Mouse (Mus musculus) cortical plate, adult 2 months (tissue): ENCODE results near the gene Mucl1.
"Not testable (repeated sequence)": the region's sequence is repeated elsewhere in the genome, so short reads cannot be mapped to it uniquely, and the experiment has no call there.

ENCODE experiments used
- CTCF ChIP-seq: fragments of 200-500 bp; IDR thresholded peaks from 2 replicates; pipeline ENCODE4 v1.5.1; 2011; ENCODE audit warnings: mild to moderate bottlenecking, control low read depth, low read length; ENCODE audit not compliant: insufficient read depth; ENCODE audit errors: extremely low read depth
- POLR2A ChIP-seq: fragments of 200-500 bp; IDR thresholded peaks from 2 replicates; pipeline ENCODE4 v1.6.1; 2011; ENCODE audit warnings: mild to moderate bottlenecking, low read length, control low read depth; ENCODE audit not compliant: insufficient read depth; ENCODE audit errors: extremely low read depth

- peak; percentile 60 for TF ChIP-seq CTCF
- TF ChIP-seq POLR2A: not testable (repeated sequence)
Measured at GRCm38 (mm10) chr15:103766836-103767235, 11.6 kb upstream of the Mucl1 start.
